Mouse (Mus musculus) liver, embryonic 14.5 days (tissue): ENCODE results near the gene Il31.

ENCODE experiments used
- CTCF ChIP-seq: IDR thresholded peaks from 2 replicates; pipeline ENCODE4 v1.5.1; 2016; ENCODE audit warnings: antibody characterized with exemption, low read depth, control low read depth
- EP300 ChIP-seq: IDR thresholded peaks from 2 replicates; pipeline ENCODE4 v1.6.1; 2016; ENCODE audit warnings: antibody characterized with exemption, low read depth

DNA sequence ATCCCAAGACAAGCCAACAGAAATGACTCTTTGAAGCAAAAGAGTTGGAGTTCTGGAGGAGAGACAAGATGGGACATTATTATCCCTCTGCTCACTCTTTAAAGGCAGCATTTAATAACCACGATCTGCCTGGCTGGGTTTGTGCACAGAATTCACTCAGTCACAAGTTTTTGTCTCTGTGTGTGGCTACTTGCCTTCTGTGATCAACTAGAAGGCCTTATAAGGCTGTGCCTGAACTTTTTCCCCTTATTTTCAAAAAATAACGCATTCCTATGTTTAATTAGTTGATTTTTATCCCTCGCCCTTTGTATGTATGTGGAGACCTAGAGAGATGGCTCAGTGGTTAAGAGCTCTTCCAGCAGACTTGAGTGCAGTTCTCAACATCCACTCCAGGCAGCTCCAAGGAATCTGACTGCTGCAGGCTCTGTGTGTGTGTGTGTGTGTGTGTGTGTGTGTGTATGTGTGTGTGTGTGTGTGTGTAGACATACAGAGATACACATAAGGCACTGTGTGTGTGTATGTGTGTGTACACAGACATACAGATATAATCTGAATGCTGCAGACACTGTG is 56.9 kb downstream of the Il31 start:
- TF ChIP-seq CTCF: no peak
- TF ChIP-seq EP300: no peak
